Mouse (Mus musculus) G1E (cell line): ENCODE data around the gene Kri1. TPM values are rescaled to one million over a fixed set of nuclear protein-coding genes. Genes with fewer than 3 reads are reported as not detected.
A peak's percentile ranks its signal among the peaks of the same experiment; 100 is the strongest.

ENCODE experiments used
- ATAC-seq: 2 replicates; pipeline ENCODE4 v1.8.0; 2016; ENCODE audit warnings: mild to moderate bottlenecking; ENCODE audit not compliant: insufficient number of reproducible peaks, poor library complexity, low FRiP score, severe bottlenecking; ENCODE audit errors: extremely low read depth
- DNase-seq: peaks from one replicate; pipeline ENCODE4 v3.0.0; 2012; ENCODE audit warnings: low spot score
- H3K27me3 ChIP-seq: 2 replicates; pipeline ENCODE4 v1.6.1; 2012; ENCODE audit warnings: mild to moderate bottlenecking, low read length, inconsistent platforms; ENCODE audit not compliant: insufficient read depth
- H3K36me3 ChIP-seq: replicated peaks from 2 replicates; pipeline ENCODE3; 2012; ENCODE audit warnings: mild to moderate bottlenecking, inconsistent platforms
- H3K4me1 ChIP-seq: 2 replicates; pipeline ENCODE4 v1.6.1; 2012; ENCODE audit warnings: low read depth, low read length, inconsistent platforms, mixed read lengths; ENCODE audit not compliant: insufficient read depth
- H3K4me3 ChIP-seq: 2 replicates; pipeline ENCODE4 v1.5.1; 2012; ENCODE audit warnings: low read depth, mild to moderate bottlenecking, inconsistent platforms, low read length, moderate library complexity, mixed read lengths
- H3K9me3 ChIP-seq: replicated peaks from 2 replicates; pipeline ENCODE4 v1.6.1; 2012; ENCODE audit warnings: inconsistent platforms
- CTCF ChIP-seq: IDR thresholded peaks from 2 replicates; pipeline ENCODE4 v1.5.1; 2012; ENCODE audit warnings: low read depth, low read length, inconsistent platforms, mixed read lengths
- GATA1 ChIP-seq: IDR thresholded peaks from 2 replicates; pipeline ENCODE4 v1.6.1; 2012; ENCODE audit warnings: borderline replicate concordance, low read length, inconsistent platforms, mixed read lengths
- GATA2 ChIP-seq: IDR thresholded peaks from 2 replicates; pipeline ENCODE4 v1.6.1; 2012; ENCODE audit warnings: low read depth, low read length, inconsistent platforms, borderline replicate concordance
- POLR2AphosphoS5 ChIP-seq: IDR thresholded peaks from 2 replicates; pipeline ENCODE4 v1.6.1; 2012; ENCODE audit warnings: low read depth, low read length, inconsistent platforms; ENCODE audit not compliant: insufficient replicate concordance
- TAL1 ChIP-seq: conservative IDR thresholded peaks from 2 replicates; pipeline ENCODE4 v1.6.1; 2012; ENCODE audit warnings: low read depth, low read length, inconsistent platforms, mixed read lengths
- polyA plus RNA-seq: library from polyadenylated mRNA; stranded (reverse); fragments of >175 nt; gene quantifications from 2 replicates; pipeline ENCODE4 v1.2.3, GENCODE M21; 2012
- total RNA-seq, 2 experiments: library from RNA; stranded (forward) in 1 of 2; stranded (reverse) in 1 of 2; fragments of 200-1000 nt in 1 of 2; fragments of >200 nt in 1 of 2; fragmentation: Nextera tagmentation in 1 of 2; gene quantifications; 2 replicates each; pipeline ENCODE4 v1.2.3; 2014 to 2017

Kri1 gene
- total and polyA plus RNA-seq, 3 experiments: 45.4 to 89.3 (median 56.6) TPM

GRCm38 (mm10) chr9:21316696-21317095, 28.9 kb upstream of the Kri1 start:
- ATAC-seq: no peak
- Histone ChIP-seq H3K4me3 (no peak overlapping the region), H3K27me3 (peaks cover under 1% of the 10 kb centered on the region; the same call in 1 of the 2 replicates), H3K4me1 (peaks cover 44% of the 10 kb centered on the region), H3K9me3 (no peaks in the 10 kb centered on the region; the same call in 1 of the 2 replicates), H3K36me3 (no peaks in the 10 kb centered on the region)
- TF ChIP-seq TAL1 (no peak), CTCF (no peak), GATA2 (no peak), GATA1 (no peak), POLR2AphosphoS5 (no peak)
- DNase-seq: no peak

DNA sequence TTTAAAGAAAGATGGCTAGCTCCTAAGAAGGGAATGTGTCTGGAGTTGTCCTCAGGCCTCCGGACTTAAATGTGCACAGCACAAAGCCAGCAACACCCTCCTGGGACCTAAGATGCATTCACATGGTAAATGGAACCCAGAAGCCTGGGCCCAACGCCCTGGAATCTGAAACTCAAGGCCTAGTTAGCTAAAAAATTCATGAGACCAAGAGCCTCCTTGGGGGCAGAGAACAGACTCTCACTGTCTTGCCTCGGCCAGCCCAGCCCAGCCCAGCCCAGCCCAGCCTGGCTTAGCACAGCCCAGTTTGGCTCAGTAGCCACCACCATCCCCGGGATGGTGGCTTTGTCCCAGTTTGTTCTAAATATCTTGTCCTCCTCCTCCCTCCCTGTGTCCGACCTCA, 27.7 kb upstream of the Kri1 start:
- no peak for ATAC-seq
- TF ChIP-seq GATA1 (no peak), GATA2 (no peak), TAL1 (no peak), POLR2AphosphoS5 (no peak), CTCF (no peak)
- Histone ChIP-seq H3K27me3 (peaks cover 4% of the 10 kb centered on the region; the same call in 1 of the 2 replicates), H3K4me1 (peaks cover 31% of the 10 kb centered on the region), H3K9me3 (no peaks in the 10 kb centered on the region; the same call in 1 of the 2 replicates), H3K36me3 (no peaks in the 10 kb centered on the region), H3K4me3 (no peak overlapping the region)
- DNase-seq: no peak

DNA sequence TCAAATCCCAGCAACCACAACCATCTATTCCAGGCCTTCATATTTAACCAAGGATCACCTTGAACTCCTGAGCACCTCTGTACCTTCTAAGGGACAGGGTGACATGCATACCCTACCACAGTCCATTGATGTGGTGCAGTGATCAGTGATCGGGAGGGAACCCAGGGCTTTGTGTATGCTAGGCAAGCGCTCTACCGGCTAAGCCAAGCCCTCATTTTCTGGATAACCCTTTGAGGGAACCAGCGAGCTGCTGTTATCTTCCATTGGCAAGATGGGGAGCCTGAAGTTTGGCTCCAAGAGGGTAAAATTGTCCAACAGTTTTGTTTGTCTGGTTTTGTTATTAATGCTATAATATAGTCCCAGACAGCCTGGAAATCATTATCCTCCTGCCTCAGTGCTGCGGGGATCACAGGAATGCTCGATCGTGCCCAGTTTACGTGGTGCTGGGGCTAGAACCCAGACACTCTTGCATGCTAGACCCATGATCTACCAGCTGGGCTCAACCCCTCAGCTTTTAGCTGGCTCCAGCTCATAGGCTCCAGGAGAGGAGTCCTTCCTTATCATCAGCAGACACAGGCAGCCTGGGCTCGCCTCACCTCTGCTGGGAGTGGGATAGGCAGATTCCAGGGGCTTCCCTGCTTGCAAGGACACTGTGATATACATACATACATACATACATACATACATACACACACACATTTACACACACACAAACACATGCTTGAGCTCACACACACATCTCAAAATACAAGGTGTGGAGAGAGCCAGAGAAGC, 26.8 kb upstream of the Kri1 start:
- peaks cover 26% of the 10 kb centered on the region for H3K4me1 ChIP-seq

DNA sequence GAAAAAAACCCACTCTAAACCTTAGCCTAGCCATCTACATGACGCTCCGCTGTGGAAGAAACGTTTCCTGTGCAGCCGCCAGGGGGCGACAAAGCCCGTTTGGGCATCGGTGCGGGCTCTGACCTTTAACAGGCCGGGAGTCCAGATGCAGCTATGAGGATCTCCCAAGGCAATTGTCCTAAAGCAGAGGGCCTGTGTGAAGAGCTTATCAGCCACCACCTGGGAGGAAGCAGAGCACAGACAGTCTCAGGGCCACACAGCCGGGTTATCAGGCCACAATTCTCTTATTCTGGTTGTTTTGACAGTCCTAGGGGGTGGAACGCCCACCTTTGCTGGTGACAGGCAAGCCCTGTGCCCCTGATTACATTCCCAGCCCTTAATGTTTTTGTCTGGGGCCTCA, 25.6 kb upstream of the Kri1 start:
- Histone ChIP-seq H3K4me3 (no peak overlapping the region; the same call in 1 of the 2 replicates), H3K4me1 (peaks cover 22% of the 10 kb centered on the region), H3K27me3 (peaks cover 12% of the 10 kb centered on the region; the same call in 1 of the 2 replicates), H3K36me3 (no peaks in the 10 kb centered on the region), H3K9me3 (no peaks in the 10 kb centered on the region)
- DNase-seq (peak; percentile 78), ATAC-seq (peak; percentile 84)
- TF ChIP-seq GATA1 (no peak), GATA2 (no peak), CTCF (peak; percentile 92)

More for the DNA sequence above, 26.8 kb upstream of the Kri1 start:
- no peaks in the 10 kb centered on the region for H3K36me3 ChIP-seq
- DNase-seq: no peak
- no peak overlapping the region for H3K4me3 ChIP-seq
- peaks cover 6% of the 10 kb centered on the region; the same call in 1 of the 2 replicates for H3K27me3 ChIP-seq
- ATAC-seq: no peak
- no peaks in the 10 kb centered on the region; the same call in 1 of the 2 replicates for H3K9me3 ChIP-seq
- TF ChIP-seq CTCF (no peak), TAL1 (no peak), POLR2AphosphoS5 (no peak), GATA1 (no peak), GATA2 (no peak)

DNA sequence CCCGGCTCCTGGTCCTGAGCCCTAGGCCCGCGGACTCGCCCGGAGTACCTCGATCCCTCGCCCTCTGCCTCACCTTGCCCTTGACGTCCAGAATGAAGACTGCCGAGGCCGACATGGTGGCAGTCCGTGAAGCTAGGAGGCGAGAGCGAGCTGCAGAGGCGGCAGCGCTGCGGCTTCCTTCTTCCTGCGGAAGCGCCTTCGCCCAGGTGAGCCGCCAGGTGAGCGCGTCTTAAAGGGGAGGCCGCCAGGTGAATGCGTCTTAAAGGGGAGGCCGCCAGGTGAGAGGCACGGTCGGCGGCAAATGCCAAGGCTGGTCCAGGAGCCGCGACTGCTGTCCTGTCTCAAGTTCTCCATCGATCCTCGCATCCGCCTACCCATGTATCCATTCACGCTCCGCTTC, 24.4 kb upstream of the Kri1 start, which contains the start of gene Ap1m2:
TSS of gene Ap1m2 (minus strand) at position 204 of the 400 bp plus-strand sequence.
- peaks cover 21% of the 10 kb centered on the region for H3K4me1 ChIP-seq
- H3K4me3 ChIP-seq: no peak within 1 kb of the TSS
- DNase-seq: no peak
- no peaks in the 10 kb centered on the region for H3K36me3 ChIP-seq
- H3K27me3 ChIP-seq: peaks cover 12% of the 10 kb centered on the region; the same call in 1 of the 2 replicates
- no peak for ATAC-seq
- no peaks in the 10 kb centered on the region for H3K9me3 ChIP-seq
- TF ChIP-seq CTCF (no peak), GATA2 (no peak), POLR2AphosphoS5 (no peak), GATA1 (no peak)

DNA sequence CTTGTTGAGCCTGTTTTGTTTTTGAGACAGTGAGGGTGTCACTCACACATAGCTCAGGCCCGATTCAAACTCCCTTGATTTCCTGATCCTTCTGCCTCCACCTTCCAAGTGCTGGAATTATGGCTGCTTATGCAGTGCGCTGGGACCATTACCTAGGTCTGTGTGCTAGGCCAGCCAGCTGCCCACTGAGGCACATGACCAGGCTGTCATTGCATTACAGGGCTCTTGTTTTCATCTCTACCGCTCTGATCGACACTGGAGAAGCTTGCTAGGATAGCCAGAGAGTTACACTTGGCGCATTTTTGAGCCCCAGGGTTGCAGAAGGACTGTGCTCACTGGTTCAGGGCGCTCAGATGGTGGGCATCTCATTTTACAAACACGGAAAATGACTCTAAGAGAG, 23.9 kb upstream of the Kri1 start:
- Histone ChIP-seq H3K9me3 (no peaks in the 10 kb centered on the region), H3K4me3 (no peak overlapping the region), H3K36me3 (no peaks in the 10 kb centered on the region), H3K27me3 (peaks cover 12% of the 10 kb centered on the region; the same call in 1 of the 2 replicates), H3K4me1 (peaks cover 21% of the 10 kb centered on the region)
- TF ChIP-seq TAL1 (no peak), GATA2 (no peak), CTCF (no peak), POLR2AphosphoS5 (no peak), GATA1 (no peak)
- ATAC-seq: no peak
- no peak for DNase-seq
